Mouse (Mus musculus) thymus, postnatal 0 days (tissue): ENCODE measurements at regions not wholly inside any gene's neighbourhood (a gene's known extent, or its start where the extent isn't known, plus 50 kb on each side); places are given as distances from the start of the nearest gene placed in this dataset.

Source experiments
- DNase-seq: peaks from one replicate; pipeline ENCODE4 v3.0.0-alpha.2; 2015; ENCODE audit warnings: low spot score

DNA sequence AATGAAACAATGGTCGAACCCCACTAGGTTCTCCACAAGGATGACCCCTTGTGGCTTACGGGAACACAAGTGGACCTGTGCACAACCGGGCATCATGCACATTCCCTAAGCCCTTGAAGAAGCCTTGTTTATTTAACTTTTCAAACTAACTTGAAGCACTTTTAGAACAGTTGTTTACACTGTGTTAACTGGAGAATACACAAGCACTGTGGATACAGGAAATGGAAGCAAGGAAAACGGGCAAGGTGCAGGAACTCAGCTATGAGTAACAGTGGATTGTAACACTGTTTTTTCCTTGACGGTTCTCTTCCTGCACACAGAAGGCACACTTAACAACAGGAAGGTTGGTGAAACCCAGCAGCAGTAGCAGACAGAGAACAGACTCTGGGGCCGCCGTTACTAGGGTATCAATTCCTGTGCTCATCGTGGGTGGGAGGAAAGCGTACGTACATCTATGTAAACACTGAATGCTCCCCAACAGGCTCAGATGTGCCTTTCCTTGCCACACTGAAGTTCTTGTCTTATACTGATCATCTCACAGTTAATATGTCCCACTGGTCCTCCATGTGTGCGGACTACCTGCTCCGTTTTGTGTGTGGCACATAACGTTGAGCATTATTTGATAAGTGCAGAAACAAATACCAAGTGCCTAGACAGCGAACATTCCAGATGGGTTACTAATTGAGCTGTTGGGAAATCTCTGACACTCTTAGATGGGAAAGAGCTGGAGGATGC, 264.4 kb downstream of the Mpdz start:
- no peak for DNase-seq

DNA sequence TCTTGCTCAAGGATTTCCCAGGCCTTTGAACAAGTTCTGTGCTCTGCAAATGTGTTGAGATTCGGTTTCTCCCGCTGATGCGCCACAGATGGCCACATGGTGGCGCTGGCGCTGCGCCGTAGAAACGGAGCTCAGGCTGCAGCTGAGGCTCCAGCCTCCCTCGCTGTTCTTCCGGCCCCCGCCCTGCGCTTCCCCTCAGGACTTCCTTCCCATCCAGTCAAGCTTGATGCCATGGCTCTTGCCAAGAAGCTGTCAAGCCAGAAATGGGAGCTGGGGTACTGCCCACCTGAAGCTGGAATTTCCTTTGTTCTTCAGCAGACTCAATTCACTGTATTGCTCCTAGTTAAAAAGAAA, 263.9 kb downstream of the Mpdz start:
- DNase-seq: peak; percentile 22

DNA sequence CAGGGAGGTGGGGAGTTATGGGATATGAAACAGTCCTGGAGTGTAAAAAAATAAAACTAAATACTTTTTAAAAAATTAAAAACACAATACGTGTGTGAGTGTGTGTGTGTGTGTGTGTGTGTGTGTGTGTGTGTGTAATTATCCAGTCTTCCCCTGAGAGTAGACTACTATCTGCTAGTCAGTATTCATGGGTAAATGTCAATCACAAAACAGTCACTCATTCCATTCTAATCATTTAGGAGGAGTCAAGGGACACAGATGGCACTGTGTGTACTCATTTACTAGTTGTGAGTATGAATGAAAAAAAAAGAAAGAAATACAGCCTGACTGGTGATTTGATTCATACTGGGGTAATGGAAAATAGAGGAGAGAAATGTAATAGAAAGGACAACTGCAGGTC, 226.5 kb downstream of the Mpdz start:
- DNase-seq: no peak

- no peak for DNase-seq
Measured at GRCm38 (mm10) chr4:81217979-81218378, 224.6 kb downstream of the Mpdz start.

- DNase-seq: no peak
Measured at GRCm38 (mm10) chr4:81222034-81222433, 220.6 kb downstream of the Mpdz start.

- no peak for DNase-seq
Measured at GRCm38 (mm10) chr4:81222468-81223175, 220.0 kb downstream of the Mpdz start.
